10 mouse cellular contexts compared by ENCODE assay signal in the genomic region with DNA sequence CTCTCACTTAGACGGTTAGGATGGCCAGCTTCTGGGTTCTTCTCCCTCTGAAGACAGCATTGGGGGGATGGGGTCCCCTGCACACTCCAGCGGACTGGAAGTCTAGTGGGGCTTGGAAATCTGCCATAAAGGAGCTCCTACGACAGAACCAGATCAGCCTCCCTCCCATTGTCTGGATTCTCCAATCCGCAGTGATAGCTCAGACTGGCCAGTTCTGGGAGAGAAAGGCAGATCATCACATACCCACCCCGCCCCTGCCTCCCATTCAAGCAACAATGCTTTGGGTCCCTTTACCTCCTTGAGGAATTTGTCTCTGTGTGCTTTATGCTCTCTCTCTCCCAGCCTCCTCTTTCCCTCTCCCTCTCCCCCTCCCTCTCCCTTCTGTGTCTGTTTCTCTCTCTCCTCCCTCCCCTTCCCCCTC.
A peak's percentile ranks its signal among the peaks of the same experiment; 100 is the strongest.
DNase-seq lines count a peak whose midpoint lies in the region; ATAC-seq and TF ChIP-seq lines count a peak whose summit lies in the region.
"Had no signal": no experiment of that assay in that cellular context is flagged by ENCODE, and none has a peak within 500 bp of the region (broad histone marks: within the 10 kb centered on the region; RNA-seq: fewer than 3 reads in every experiment).

No protein-coding gene starts in this region.

- no peak overlapping the region for H3K9ac ChIP-seq in midbrain, embryonic 15.5 days
- H3K9ac ChIP-seq in forebrain, postnatal 0 days = no peak overlapping the region
- H3K9ac ChIP-seq: liver, embryonic 15.5 days had no signal

- no peak overlapping the region for H3K4me2 ChIP-seq in midbrain, embryonic 15.5 days
- no peak overlapping the region for H3K4me2 ChIP-seq in forebrain, postnatal 0 days (ENCODE audit: low read depth)
- H3K4me2 ChIP-seq: liver, embryonic 15.5 days had no signal

- H3K4me3 ChIP-seq in midbrain, embryonic 10.5 days = no peak overlapping the region
- no peak overlapping the region for H3K4me3 ChIP-seq in midbrain, embryonic 15.5 days
- H3K4me3 ChIP-seq in forebrain, postnatal 0 days (ENCODE audit: low read depth, low read length) = no peak overlapping the region
- H3K4me3 ChIP-seq: liver, embryonic 15.5 days had no signal

- ATAC-seq in midbrain, embryonic 15.5 days (replicated peaks) = no peak
- ATAC-seq in forebrain, postnatal 0 days = no peak; the same call in 1 of the 2 replicates
- ATAC-seq: intestine, postnatal 0 days had no signal

- no peak for TF ChIP-seq CTCF in forebrain, postnatal 0 days (IDR thresholded peaks at IDR 0.05; ENCODE audit: low read depth)

- peak; percentile 30 for DNase-seq in midbrain, embryonic 10.5 days (ENCODE audit: low spot score)
- peak; percentile 24 for DNase-seq in embryo, embryonic 9.5 days (ENCODE audit: extremely low spot score)
- DNase-seq in forebrain, postnatal 0 days = peak; percentile 31
- DNase-seq in retina, postnatal 1 day = peak; percentile 60
- DNase-seq in layer of hippocampus, postnatal 25 days (ENCODE audit: extremely low spot score in 1 of 2, low spot score in 1 of 2) = no peak
- DNase-seq in cerebellum, adult 9-10 months = no peak
- DNase-seq: adrenal gland, postnatal 36 days had no signal

- no peaks in the 10 kb centered on the region for H3K27me3 ChIP-seq in midbrain, embryonic 10.5 days (ENCODE audit: low read depth, poor library complexity, severe bottlenecking)
- H3K27me3 ChIP-seq in midbrain, embryonic 15.5 days (replicated peaks) = no peaks in the 10 kb centered on the region
- H3K27me3 ChIP-seq in forebrain, postnatal 0 days (ENCODE audit: insufficient read depth, low read length) = no peaks in the 10 kb centered on the region
- H3K27me3 ChIP-seq: liver, embryonic 15.5 days had no signal

- H3K36me3 ChIP-seq in midbrain, embryonic 10.5 days = no peaks in the 10 kb centered on the region
- H3K36me3 ChIP-seq in midbrain, embryonic 15.5 days (replicated peaks) = no peaks in the 10 kb centered on the region
- no peaks in the 10 kb centered on the region for H3K36me3 ChIP-seq in forebrain, postnatal 0 days (ENCODE audit: insufficient read depth)
- H3K36me3 ChIP-seq: liver, embryonic 15.5 days had no signal

- WGBS in midbrain, embryonic 10.5 days = 23% methylated on average over 5 of the region's 5 CpGs
- 13% methylated on average over 5 of the region's 5 CpGs for WGBS in midbrain, embryonic 15.5 days
- 24% methylated on average over 5 of the region's 5 CpGs for WGBS in forebrain, postnatal 0 days

- no peaks in the 10 kb centered on the region for H3K9me3 ChIP-seq in midbrain, embryonic 10.5 days (replicated peaks)
- no peaks in the 10 kb centered on the region for H3K9me3 ChIP-seq in midbrain, embryonic 15.5 days
- no peaks in the 10 kb centered on the region for H3K9me3 ChIP-seq in forebrain, postnatal 0 days (ENCODE audit: low read length)
- H3K9me3 ChIP-seq: liver, embryonic 15.5 days had no signal

- H3K27ac ChIP-seq in midbrain, embryonic 10.5 days (replicated peaks) = peak overlapping the region; percentile 78
- H3K27ac ChIP-seq in midbrain, embryonic 15.5 days = no peak overlapping the region
- no peak overlapping the region for H3K27ac ChIP-seq in forebrain, postnatal 0 days (ENCODE audit: low read depth, low read length)
- H3K27ac ChIP-seq: liver, embryonic 15.5 days had no signal

- peaks cover 17% of the 10 kb centered on the region for H3K4me1 ChIP-seq in midbrain, embryonic 10.5 days
- H3K4me1 ChIP-seq in midbrain, embryonic 15.5 days = peaks cover 5% of the 10 kb centered on the region
- no peaks in the 10 kb centered on the region for H3K4me1 ChIP-seq in forebrain, postnatal 0 days (ENCODE audit: insufficient read depth)
- H3K4me1 ChIP-seq: liver, embryonic 15.5 days had no signal

Comparison
In these comparisons a context has a peak if more than half of its experiments do, and no peak if none do; other contexts are left out.
1. DNase-seq: peak in midbrain, embryonic 10.5 days (single experiment), embryo, embryonic 9.5 days (single experiment), forebrain, postnatal 0 days (single experiment) and retina, postnatal 1 day (single experiment); none in layer of hippocampus, postnatal 25 days (0 of 2) and cerebellum, adult 9-10 months (single experiment).